Mouse (Mus musculus): ENCODE measurements around the gene 4932415D10Rik.

4932415D10Rik gene

GRCm38 (mm10) chr10:82316482-82316881 lies at the start of gene 4932415D10Rik:
TSS of gene 4932415D10Rik (minus strand) at chr10:82316582.
- no peak for DNase-seq (ENCODE audit: low spot score)

GRCm38 (mm10) chr10:82361911-82362310 lies 45.5 kb upstream of the 4932415D10Rik start:
- no peak for DNase-seq (ENCODE audit: low spot score)

- no peak for DNase-seq (ENCODE audit: low spot score)
Measured at GRCm38 (mm10) chr10:82355401-82355800, 39.0 kb upstream of the 4932415D10Rik start.

GRCm38 (mm10) chr10:82354083-82355010 lies 38.0 kb upstream of the 4932415D10Rik start, which contains the start of gene Gm4924:
TSS of gene Gm4924 (plus strand) at chr10:82354255.
- peak; percentile 88 for DNase-seq (ENCODE audit: low spot score)

- no peak for DNase-seq (ENCODE audit: low spot score)
Measured at GRCm38 (mm10) chr10:82329826-82330225, 13.4 kb upstream of the 4932415D10Rik start.

GRCm38 (mm10) chr10:82320134-82320533 lies 3.8 kb upstream of the 4932415D10Rik start:
- no peak for DNase-seq (ENCODE audit: low spot score)

- no peak for DNase-seq (ENCODE audit: low spot score)
Measured at GRCm38 (mm10) chr10:82296440-82296839, 19.9 kb downstream of the 4932415D10Rik start.

- no peak for DNase-seq (ENCODE audit: low spot score)
Measured at GRCm38 (mm10) chr10:82257331-82257730, 59.1 kb downstream of the 4932415D10Rik start.

- DNase-seq (ENCODE audit: low spot score), result no peak
Measured at GRCm38 (mm10) chr10:82245021-82245420, 71.4 kb downstream of the 4932415D10Rik start.

- no peak for DNase-seq (ENCODE audit: low spot score)
Measured at GRCm38 (mm10) chr10:82241401-82241788, 75.0 kb downstream of the 4932415D10Rik start.

- DNase-seq (ENCODE audit: low spot score), result peak; percentile 85
Measured at GRCm38 (mm10) chr10:82240742-82241400, 75.5 kb downstream of the 4932415D10Rik start, which contains the start of gene Zfp938. TSS of gene Zfp938 (minus strand) at chr10:82241280.

All from yolk sac, embryonic 10.5 days (tissue).